Mouse (Mus musculus): ENCODE data around the gene Vmn1r32.

Gene Vmn1r32

DNA sequence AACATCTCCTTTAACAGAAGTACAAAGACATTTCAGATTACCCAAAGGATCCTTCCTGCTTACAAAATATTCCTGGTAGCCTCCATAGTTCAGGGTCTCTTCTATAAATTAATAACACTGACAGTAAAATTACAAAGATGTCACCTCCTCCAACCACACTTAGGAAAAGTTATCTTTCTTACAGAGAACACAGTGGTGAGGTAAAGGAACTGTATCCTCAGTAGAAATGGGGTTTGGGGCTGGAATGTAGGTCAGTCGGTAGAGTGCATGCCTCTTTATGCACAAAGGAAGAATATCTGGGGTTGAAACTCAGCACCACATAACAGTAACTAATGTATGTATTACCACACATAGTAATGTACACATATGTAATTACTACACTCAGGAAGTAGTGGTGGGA is at the start of gene Vmn1r32:
Vmn1r32 (minus strand) TSS at position 101 of the 400 bp plus-strand sequence.
- CTCF ChIA-PET = no interaction called here
- POLR2A ChIA-PET = no interaction called here

DNA sequence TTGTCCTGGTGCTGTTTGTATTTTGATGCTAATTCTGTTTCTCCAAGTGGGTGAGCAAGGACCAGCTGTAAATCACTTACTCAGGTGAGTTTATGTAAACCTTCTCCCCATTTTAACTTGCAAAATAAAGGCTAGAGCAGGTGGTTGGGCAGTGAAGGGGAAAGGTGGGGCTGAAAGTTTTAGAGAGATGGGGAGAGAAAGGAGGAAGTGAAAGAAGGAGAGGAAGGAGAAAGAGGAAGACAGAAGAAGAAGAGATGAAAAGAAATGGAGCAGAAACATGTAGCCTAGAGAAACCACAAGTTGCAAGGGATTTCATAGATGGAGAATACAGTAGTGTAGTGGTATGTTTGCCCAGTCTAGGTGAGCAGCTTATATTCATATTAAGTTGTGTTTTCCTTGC is 35.9 kb upstream of the Vmn1r32 start:
- CTCF ChIA-PET = no interaction called here
- POLR2A ChIA-PET = no interaction called here

DNA sequence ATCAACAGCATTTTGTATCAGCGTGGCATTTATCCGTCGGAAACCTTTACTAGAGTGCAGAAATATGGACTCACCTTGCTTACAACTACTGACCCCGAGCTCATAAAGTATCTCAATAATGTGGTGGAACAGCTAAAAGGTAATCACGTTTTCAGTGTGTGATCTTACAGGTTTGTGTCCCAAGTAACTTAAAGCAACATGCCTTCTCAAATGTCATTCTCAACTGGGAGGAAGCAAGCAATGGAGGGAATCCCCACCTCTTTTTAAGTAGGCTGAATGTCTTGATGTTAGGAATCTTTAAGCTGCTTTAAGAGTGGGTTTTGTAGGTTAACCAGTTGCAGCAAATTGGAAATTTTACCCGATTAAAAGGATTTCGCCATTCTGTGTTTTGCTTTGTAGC is 23.9 kb downstream of the Vmn1r32 start:
- POLR2A ChIA-PET = interaction anchor here in 3 of 4 experiments (0.8 to 2.4 kb wide), 19 partner anchors 8 to 770 kb away, joined by 3 to 8 read pairs (median 4); partner anchors contain the start of genes Gadd45a (in 1 of the 3) and Prdm5 (in 1 of the 3)
- CTCF ChIA-PET = no interaction called here

DNA sequence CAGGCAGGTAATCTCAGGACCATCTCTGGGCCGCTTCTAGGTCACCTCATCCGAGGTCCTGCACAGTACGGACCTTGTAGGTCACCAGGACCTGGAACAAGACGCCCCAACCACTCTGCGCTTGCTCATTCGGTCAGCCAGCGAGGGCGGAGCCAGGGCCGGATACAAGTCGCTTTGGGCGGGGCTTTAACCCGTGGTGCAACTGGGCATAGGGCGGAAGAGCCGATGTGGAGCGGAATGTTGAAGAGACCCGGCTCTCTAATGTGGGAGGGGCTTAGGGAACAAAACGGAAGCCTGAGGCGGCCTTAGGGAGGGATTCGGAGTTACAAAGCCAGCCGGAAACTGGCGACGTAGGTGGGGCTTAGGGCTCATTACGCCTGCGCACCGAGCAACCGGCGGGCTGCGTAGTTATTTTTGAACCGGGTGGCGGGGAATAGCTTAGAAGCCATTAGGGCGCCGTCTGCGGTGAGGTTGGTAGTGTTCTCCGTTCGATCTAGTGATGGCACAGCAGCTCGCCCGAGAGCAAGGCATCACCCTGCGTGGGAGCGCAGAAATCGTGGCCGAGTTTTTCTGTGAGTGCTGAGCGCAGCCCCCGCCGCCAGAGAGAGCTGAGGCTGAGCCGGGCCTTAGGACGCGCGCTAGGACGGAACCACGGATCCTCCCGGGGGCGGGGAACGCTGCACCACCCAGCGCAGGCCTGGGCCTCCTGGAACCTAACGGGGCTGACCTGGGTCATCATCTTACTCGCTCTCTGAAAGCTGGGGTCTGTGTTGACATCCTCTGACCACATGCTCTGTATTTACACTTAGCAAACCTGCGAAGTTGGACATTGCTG is 24.7 kb downstream of the Vmn1r32 start, which contains the start of gene Mad2l1:
Mad2l1 (plus strand) TSS at position 363 of the 835 bp plus-strand sequence.
- POLR2A ChIA-PET = interaction anchor here in 3 of 4 experiments (0.5 to 2.4 kb wide), 33 partner anchors 8 to 1802 kb away, joined by 3 to 15 read pairs (median 3); partner anchors contain the start of genes Gadd45a (in 2 of the 3), Hpgds (in 1 of the 3), Ndnf (in 1 of the 3) and Prdm5 (in 1 of the 3)
- CTCF ChIA-PET = interaction anchor here in 3 of 4 experiments (0.5 to 0.7 kb wide), 6 partner anchors 17 to 1415 kb away, joined by 4 to 25 read pairs (median 6); no protein-coding TSS in a partner anchor

DNA sequence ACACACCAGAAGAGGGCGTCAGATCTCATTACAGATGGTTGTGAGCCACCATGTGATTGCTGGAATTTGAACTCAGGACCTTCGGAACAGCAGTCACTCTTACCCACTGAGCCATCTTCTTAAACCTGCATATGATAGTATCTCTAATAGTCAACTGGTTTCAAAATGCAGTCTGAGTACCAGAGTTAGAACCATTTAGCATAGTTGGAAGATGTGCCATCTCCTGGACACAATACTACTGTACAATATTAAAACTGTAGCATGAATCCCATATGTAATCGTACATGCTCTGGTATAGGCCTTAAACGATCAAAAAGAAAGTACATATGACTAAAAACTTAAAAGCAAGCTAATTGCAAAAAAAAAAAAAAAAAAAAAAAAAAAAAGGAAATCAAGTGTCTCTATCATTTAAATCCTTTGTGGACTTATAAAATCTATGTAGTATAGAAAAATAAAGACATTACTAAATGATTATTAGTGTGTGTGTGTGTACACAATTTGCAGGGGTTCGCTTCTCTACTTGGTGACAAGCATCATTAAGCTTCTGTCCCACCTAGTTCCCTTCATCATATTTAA is 25.4 kb downstream of the Vmn1r32 start:
- POLR2A ChIA-PET = interaction anchor here in 3 of 4 experiments (0.6 to 2.4 kb wide), 18 partner anchors 9 to 1510 kb away, joined by 3 to 15 read pairs (median 3); partner anchors contain the start of gene Gadd45a (in 2 of the 3)

DNA sequence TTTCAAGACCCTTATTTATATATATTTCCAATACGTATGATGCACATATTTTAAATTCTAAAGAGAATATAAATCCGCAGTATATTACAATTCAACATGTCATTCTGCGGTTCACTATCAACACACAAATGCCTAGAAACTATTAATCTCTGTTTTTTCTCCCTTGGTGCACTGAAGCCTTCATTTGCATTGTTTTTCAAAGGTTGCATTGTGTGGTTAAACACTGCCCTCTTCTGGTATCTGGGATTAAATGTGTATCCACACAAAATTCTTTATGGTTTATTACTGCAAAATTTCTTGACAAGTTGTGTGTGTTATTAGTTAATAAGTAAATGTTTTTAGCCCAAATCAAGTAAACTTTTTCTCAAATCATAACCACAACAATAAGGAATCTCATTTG is 26.7 kb downstream of the Vmn1r32 start:
- CTCF ChIA-PET = no interaction called here

More for the DNA sequence above, 25.4 kb downstream of the Vmn1r32 start:
- CTCF ChIA-PET = interaction anchor here in 3 of 4 experiments (0.6 to 0.7 kb wide), 6 partner anchors 17 to 1415 kb away, joined by 4 to 25 read pairs (median 6); no protein-coding TSS in a partner anchor

DNA sequence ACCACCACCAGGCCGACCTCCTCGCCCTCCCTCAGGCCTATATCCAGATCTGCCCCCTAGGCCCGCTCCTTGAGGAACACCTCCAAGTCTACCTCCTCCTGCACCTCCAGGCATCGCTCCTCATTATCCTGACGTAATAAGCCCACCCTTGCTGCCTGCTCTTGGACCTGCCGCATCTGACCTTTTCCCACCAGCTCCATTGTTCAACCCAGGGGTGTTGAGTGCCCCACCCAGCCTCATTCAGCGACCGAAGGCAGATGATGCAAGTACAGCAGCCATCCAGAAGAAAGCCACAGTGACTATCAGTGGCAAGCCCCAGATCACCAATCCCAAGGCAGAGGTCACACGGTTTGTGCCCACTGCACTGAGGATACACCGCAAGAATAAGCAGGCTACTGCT is 31.5 kb downstream of the Vmn1r32 start:
- CTCF ChIA-PET = no interaction called here
- POLR2A ChIA-PET = interaction anchor here in 2 of 4 experiments (0.7 to 1.3 kb wide), 3 partner anchors 9 to 1011 kb away, joined by 3 read pairs; no protein-coding TSS in a partner anchor

More for the DNA sequence above, 26.7 kb downstream of the Vmn1r32 start:
- POLR2A ChIA-PET = no interaction called here

DNA sequence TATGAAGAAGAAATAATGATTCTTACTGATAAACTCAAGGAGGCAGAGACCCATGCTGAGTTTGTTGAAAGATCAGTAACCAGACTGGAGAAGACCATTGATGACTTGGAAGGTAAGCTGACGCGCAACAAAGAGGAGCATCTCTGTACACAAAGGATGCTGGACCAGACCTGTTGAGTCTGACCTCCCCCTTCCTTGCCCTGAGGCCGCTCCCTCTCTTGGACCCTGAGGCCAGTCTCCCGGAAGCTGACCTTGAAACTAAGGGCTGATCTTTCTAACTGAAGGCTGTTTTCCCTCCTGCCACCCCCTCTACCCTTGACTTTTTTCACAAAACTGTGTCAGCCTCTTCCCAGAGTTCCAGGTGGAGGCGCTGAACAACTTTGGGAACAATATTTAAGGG is 43.5 kb downstream of the Vmn1r32 start:
- POLR2A ChIA-PET = no interaction called here
- CTCF ChIA-PET = no interaction called here
